Mouse (Mus musculus) adrenal gland, adult (tissue): Measurements from ENCODE around the gene Kcnj6.

Experiments used
- DNase-seq, 2 experiments: peaks; one replicate each; pipeline ENCODE4 v3.0.0; 2022 to 2023; ENCODE audit warnings: low spot score in 1 of 2; ENCODE audit not compliant: inconsistent age in 2 of 2

The Kcnj6 gene

DNA sequence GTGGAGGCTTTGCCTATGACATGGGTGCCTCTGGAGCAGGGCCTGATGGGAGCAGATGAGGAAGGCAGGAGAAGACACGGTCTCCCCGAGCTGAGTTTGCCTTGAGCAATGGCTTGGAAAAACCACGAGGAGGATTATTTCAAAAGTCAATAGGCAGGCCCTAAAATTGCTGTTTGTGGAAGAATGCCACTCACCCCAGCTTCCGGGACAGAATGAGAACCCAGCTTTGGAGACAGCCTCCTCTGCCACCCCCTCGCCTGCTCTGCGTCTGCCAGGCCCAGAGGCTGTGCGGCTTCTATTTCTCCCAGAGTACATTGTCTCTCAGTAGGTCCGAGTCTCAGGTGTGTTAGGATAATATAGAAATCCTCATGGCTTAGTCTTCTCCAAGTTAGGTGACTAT is 64.8 kb downstream of the Kcnj6 start:
- DNase-seq, result no peak

- DNase-seq, result peak in 1 of 2 experiments; percentile 21
Measured at GRCm38 (mm10) chr16:94931343-94932301, 65.9 kb downstream of the Kcnj6 start.

DNA sequence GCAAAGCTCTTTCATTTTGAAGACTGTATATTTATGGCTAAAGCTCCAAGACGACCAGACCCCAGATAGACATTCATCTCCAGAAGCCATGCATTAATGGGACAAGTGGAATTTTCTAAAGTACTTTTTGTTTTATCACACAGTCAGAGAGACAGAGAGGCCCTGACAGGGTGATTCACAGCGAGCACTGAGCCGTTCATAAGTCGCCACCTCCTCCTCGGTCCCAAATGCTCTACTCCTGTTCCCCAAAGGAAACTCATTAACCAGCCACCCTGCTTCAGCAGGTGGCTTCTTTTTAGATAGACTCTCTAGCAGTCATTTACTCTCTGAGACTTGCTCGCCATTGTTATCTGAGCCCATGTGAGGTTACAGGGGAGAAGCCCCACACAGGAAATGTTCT is 72.1 kb downstream of the Kcnj6 start:
- no peak for DNase-seq

DNA sequence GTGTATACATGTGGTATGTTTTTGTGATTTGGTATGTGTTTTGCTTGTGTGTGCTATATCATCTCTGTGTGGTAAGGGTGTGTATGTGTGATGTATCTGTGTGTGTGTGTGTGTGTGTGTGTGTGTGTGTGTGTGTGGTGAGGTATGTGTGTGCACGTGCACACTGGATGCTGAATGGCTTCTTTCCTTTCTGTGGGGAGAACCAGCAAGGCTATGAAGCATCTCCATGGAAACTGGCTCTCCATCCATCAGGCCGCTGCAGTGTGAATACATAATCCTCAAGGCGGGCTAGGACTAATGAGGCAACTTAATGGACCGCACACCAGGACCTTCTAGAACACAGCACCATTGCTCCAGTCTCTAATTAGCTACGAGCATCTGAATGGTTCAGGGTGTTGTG is 78.3 kb downstream of the Kcnj6 start:
- DNase-seq, result no peak

DNA sequence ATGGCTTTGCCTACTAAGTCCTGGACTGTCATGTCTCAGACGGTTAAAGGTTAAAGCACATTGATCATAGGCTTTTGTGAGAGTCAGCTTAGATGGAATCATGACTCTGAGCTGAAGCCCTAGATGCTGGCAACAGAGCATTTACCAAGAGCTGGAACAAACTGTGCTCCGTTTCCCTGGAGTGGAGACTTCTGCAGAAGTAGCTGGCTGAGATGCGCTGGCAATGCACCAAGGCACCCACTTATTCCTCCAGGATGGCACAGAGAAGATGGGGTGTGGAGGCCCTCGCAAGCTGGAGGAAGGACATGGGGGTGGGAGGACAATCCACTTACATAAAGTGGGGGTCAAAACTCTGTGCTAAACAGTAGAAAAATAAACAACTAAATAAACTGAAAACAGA is 91.5 kb downstream of the Kcnj6 start:
- DNase-seq, result no peak

- DNase-seq, result no peak
Measured at GRCm38 (mm10) chr16:94898832-94899231, 98.7 kb downstream of the Kcnj6 start.

DNA sequence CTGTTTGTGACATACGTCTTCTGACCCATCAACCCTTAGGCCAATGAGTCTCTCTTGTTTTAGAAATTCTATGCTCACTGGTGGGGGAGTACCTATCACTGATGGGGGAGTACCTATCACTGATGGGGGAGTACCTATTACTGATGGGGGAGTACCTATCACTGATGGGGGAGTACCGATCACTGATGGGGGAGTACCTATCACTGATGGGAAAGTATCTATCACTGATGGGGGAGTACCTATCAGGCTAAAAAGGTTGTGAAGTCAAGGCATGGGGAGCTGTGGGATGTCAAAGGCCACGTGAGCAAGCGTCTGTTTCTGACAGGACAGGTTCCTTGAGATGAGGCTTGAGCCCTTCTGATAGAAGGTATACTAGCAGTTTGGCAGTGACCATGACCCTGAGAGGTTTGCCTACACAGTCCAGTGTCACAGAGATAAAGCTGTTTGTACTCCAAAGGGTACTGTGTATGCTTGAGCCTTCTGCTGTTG is 105.3 kb downstream of the Kcnj6 start:
- DNase-seq, result no peak

DNA sequence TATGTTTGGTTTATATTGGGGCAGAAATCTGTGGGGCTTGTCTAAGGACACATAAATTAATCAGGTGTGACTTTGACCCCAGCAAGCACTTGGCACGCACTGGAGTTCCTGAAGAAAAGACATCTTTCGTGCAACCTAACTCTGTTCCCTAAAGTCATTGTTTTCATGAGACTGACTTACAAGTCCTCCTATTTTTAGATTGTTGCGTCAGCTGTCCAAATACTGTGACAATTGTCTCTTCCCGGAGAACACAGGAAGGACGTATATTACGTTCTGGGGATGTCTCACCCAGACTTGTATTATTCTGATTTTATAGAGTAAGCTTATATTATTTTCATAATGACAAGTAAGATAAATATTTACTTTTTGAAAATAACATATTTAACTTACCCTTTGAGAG is 106.9 kb downstream of the Kcnj6 start:
- no peak for DNase-seq

DNA sequence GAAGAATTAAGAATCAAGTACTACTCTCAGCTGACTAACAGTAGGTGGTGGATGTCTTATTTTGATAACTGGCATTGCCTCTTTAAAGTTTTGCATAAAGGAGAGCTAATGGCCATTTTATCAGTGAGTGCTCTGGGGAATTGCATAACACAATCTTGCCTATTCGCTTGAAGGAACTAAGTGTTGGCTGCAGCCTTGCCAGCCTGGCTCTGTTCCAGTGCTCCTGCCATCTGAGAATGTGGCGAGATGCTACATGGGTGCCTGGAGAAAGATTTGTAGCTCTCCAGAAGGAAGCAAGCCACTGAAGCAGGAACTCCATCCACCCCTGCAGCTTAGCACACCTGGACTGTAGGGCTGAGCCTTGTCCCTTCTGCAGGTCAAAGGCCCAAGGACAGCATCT is 107.4 kb downstream of the Kcnj6 start:
- DNase-seq, result peak; percentile 14 to 60

- no peak for DNase-seq
Measured at GRCm38 (mm10) chr16:94888554-94888953, 108.9 kb downstream of the Kcnj6 start.

DNA sequence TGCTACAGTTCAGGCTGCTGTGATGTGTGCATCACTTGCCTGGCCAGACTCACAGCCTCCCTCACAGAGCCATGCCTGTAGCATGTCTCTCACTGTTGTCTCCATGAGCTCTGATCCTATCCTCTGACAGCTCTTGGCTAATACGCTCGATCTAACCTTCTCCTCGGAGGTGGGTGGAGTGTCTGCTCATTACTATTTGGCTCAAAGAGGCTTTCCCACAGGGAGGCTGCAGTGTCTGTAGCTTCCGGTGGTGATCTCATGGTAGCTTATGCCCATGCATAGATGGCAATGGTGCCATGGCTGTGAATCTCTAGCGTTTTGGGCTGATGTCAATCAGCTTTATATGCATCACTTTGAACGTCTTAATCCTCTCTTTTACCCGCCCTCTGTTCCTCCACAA is 111.1 kb downstream of the Kcnj6 start:
- DNase-seq, result no peak

DNA sequence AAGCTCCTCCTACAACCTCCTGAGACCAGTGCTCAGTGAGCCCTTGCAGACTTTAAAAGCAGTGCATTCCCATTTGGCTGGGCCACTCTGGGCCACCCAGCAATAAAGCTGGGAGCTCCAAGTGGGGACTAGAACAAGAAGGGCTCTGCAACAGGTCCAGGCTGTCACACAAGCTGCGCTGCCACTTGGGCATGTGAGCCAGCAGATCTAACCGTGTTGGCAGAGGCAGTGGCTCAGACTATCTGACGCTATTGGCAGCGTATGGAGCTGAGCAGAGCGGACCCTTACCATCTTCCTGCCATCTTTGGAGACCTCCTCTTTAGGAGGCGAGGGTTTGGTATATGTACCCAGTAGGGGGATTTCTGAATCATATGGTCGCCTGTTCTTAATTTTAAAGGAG is 112.4 kb downstream of the Kcnj6 start:
- DNase-seq, result no peak

- no peak for DNase-seq
Measured at GRCm38 (mm10) chr16:94883909-94884308, 113.6 kb downstream of the Kcnj6 start.

DNA sequence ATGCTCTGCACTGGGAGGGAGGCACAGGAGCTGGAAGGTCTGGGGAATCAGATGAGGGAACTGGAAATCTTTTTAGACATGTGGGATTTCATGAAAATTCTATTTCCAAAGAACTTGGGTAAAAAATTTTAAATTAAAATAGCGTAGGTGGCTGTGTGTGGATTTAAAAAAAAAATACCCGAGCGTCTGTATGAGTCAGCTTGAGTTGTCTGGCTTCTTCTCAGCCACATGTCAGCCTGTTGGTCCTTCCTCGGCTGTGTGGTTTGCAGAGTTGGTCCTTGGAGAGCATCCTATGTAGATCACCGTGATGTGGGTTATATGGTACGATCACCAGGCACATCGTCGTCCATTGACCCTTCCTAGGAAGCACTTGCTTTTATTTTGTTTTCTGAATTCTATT is 114.3 kb downstream of the Kcnj6 start:
- DNase-seq, result no peak

DNA sequence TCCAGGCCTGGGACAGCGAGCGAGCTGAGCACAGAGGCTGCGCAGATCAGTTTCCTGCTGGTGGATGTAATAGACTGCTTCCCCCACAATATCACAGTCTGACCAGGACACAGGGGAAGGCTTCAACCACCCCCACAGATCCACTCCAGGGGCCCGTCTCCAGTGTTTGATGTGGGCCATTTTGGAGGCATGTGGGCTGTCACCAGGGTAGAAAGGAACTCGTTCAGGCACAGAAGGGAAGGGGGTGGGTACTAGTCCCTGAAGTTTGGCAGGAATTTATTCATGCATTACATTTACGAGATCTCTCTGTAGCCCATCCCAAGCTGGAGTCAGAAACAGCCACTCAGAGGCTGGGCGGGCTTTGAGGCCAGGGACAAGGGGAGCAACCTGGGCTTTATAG is 115.4 kb downstream of the Kcnj6 start:
- DNase-seq, result no peak

- DNase-seq, result no peak
Measured at GRCm38 (mm10) chr16:94872614-94873272, 124.8 kb downstream of the Kcnj6 start.

DNA sequence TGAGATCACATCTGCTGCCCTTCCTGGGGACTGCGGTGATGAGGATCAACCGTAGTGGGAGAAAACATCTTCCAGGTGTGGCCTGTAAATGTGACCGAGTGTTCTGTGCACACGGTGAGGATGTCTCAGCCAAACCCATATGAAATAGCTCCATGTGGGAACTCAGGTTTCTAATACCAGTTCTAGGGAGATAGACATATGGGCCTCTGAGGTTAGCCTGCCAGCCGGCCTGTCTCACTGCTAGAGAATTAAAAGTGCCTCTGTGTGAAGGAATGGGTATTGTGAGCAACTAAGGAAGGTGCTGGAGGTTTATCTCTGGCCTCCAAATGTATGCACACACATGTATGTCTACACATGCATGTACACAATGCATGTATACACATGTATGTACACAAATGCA is 129.1 kb downstream of the Kcnj6 start:
- DNase-seq, result no peak

- DNase-seq, result peak in 1 of 2 experiments; percentile 32
Measured at GRCm38 (mm10) chr16:94866300-94866956, 131.1 kb downstream of the Kcnj6 start.

GRCm38 (mm10) chr16:94865796-94866195 is 131.7 kb downstream of the Kcnj6 start:
- DNase-seq, result no peak

DNA sequence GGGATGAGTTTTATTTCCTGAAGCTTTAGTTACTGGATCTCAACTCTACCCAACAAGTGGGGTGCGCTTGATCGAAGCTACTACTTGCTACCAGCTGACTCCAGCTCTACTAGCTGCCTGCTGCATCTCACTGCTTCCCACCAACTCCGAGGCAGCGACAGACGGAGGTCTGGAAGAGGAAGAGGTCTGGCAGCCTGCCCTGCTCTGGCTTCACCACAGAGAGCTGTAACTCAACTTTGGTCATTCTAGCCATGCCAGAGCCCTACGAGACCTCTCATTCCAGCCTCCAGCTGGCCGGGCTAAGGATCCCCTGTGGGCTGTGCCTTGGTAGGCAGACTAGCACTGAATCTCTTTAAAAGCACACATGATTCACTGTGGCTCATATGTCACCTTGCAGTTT is 132.4 kb downstream of the Kcnj6 start:
- no peak for DNase-seq

GRCm38 (mm10) chr16:94863475-94863874 is 134.0 kb downstream of the Kcnj6 start:
- no peak for DNase-seq

GRCm38 (mm10) chr16:94855990-94856389 is 141.5 kb downstream of the Kcnj6 start:
- no peak for DNase-seq
